Mouse (Mus musculus): ENCODE data around the gene Ipcef1. TPM values are rescaled to one million over a fixed set of nuclear protein-coding genes. Genes with fewer than 3 reads are reported as not detected.
"Not testable (repeated sequence)": the region's sequence is repeated elsewhere in the genome, so short reads cannot be mapped to it uniquely, and the experiment has no call there.

Gene Ipcef1
- total RNA-seq, 1 experiment from 2014 or later, result 0.74 TPM

DNA sequence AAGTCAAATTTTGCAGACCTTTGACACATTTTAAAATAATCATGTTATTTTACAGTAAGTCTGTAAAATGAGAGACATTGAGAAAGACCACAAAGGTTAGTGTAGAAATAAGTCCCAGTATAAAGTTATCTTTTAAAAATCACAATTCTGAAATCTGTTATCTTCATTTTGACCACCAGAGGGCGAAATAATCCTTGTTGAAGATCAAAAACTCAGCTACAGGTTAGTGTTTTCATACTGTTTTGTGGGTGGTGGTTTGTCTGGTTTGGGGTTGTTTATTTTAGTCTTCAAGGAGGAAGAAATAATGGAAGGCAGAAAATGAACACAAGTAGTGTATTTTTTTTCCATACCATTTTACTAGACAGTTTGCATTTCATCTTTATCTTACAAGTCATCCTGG, 166.8 kb downstream of the Ipcef1 start:
- DNase-seq, result no peak

- not testable (repeated sequence) for DNase-seq
These were observed 170.2 kb downstream of the Ipcef1 start for GRCm38 (mm10) chr10:6882041-6882440.

DNA sequence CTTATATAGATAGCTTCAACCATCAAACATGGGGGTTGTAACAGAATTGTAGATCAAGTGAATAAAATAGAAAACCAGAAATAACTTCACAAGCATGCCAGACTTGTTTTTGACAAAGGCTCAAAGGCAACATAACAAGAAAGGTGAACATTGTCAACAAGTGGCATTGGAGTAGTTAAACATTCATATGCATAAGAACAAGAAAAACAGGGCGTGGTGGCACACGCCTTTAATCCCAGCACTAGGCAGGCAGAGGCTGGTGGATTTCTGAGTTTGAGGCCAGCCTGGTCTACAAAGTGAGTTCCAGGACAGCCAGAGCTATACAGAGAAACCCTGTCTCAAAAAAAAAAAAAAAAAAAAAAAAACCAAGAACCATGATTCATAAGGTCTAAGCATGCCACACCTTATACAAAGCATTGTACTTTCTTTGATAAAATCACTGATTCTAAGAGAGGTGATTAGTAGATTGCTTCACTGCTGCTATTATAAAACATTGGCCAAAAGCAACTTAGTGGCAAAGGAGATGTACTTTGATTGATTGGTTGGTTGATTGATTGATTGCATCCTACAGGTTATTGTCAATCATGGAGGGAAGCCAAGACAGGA, 173.9 kb downstream of the Ipcef1 start:
- no peak for DNase-seq

DNA sequence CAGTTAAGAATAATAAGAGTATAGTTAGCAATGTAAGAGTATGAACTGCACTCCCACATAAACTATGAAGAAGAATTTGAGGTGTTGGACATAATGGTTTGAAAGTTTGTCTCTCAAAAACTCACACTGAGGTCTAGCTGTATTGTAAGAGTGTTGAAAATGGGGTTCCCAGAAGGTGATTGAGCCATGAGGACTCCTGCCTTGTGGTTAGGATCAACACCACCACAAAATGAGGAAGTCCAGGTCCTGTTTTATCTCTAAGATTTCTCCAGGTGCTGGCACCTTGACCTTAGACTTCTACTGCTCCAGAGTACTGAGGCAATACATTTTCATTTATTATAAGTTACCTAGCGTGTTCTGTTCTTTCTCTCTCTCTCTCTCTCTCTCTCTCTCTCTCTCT, 178.4 kb downstream of the Ipcef1 start:
- no peak for DNase-seq

- DNase-seq, result no peak
These were observed 180.7 kb downstream of the Ipcef1 start for GRCm38 (mm10) chr10:6871418-6872072.

- DNase-seq, result no peak
These were observed 196.5 kb downstream of the Ipcef1 start for GRCm38 (mm10) chr10:6855812-6856211.

DNA sequence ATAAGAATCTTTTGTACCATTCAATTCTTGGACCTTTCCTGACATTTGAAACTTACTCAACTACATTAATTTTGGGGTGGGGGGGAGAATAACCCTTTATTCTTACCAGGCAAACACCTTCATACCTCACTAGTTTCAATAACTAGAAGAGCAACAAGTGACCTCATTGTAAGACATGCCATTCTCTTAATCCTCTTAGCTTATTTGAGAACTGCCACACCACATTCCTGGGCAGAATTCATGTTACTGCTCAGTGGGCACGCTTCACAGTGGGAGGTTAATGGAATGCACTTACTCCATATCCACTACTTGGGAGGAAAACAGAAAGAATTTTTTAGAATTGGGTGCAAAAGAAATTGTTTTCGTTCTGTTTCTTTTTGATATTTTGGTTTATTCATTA, 203.4 kb downstream of the Ipcef1 start:
- DNase-seq, result no peak

DNA sequence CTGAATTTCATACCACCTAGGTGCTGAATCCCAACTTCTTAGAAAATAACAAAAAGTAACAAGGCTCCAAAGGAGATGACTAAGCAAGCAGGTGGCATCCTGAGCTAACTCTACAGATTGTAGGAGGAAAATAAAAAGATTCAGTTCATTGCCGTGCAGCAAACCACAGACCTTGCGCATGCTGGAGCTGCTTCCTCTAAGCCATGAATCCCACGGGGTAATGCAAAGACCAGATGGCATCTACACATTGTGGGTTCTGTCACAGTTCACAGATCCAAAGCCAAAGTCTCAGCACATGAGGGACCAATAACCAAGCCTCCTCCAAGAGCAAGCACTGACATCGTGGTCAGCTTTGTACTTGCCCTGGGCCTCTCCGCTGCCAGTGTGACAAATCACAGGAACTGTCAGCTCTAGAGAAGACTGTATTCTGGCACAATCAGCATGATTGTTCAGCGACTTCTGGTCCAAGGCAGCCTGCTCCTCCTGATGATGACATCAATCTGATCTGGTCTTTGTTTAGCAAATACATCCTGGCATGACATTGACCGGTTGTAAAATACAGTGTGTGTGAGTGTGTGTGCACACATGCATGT, 204.0 kb downstream of the Ipcef1 start:
- no peak for DNase-seq

- no peak for DNase-seq
These were observed 206.0 kb downstream of the Ipcef1 start for GRCm38 (mm10) chr10:6846283-6846682.

DNA sequence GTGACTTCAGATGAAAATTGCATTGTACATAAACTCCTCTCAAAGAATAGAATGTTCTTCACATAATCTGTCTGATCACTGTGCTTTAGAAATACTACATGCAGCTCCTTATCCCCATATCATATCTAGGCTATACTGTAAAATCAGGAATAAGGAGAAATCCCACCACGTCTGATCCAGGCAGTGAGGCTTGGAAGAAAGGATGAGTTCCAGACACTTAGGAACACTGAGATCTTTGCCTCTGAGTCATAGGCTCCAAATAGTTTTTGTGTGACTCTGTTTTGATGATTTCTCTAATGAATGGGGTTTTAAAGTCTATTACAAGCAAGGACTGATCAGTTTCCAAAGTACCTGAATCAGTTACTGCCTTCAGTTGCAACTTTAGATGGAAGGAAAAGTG, 210.1 kb downstream of the Ipcef1 start:
- DNase-seq, result no peak

Other genes with a start within 250 kb of the Ipcef1 start
- 10.1 and 11.0 TPM in 2 replicates for gene Cnksr3, start 159.8 kb upstream of the Ipcef1 start, total RNA-seq (2021)

All from adrenal gland, postnatal 14 days (tissue).